Mouse (Mus musculus): ENCODE results near the gene Ripor1. TPM values are rescaled to one million over a fixed set of nuclear protein-coding genes. Genes with fewer than 3 reads are reported as not detected.

Ripor1 gene
- polyA plus RNA-seq, 1 experiment from 2014 or later: 19.1 TPM

DNA sequence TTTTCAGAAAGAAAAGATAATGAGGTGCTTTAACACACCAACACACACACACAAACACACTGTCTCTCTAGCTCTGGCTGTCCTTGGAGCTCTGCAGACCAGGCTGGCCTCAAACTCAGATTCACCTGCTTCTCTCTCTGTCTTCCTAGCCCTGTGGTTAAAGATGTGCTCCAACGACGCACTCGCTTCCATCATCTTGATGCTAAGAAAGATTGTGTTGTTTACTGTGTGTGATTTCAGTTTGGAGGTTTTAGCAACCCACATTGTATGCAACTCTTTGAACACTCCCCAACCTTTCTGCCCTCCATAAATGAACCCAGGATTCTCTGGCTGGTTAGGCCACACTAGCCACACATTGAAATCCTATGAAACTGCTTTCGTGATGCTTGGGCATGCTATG lies 33.5 kb downstream of the Ripor1 start:
- DNase-seq (ENCODE audit: low spot score) (no peak), ATAC-seq (replicated peaks; ENCODE audit: low FRiP score, low TSS enrichment, low read depth) (no peak)
- H3K9ac ChIP-seq (ENCODE audit: low read length): no peak overlapping the region
- 0 out of 2 replicates have a peak overlapping the region, but pooled peaks have one; percentile 98 for H3K27ac ChIP-seq (ENCODE audit: low read depth)
- peak overlapping the region; percentile 61 for H3K4me3 ChIP-seq (ENCODE audit: low read depth, low read length)
- H3K4me2 ChIP-seq (ENCODE audit: low read length): peak overlapping the region; percentile 73
- peaks cover 2% of the 10 kb centered on the region for H3K36me3 ChIP-seq (ENCODE audit: control insufficient read depth, insufficient read depth, low read length)
- H3K9me3 ChIP-seq (ENCODE audit: control insufficient read depth, low read length): no peaks in the 10 kb centered on the region
- H3K27me3 ChIP-seq (replicated peaks; ENCODE audit: control insufficient read depth, insufficient read depth, low read length): no peaks in the 10 kb centered on the region
- H3K4me1 ChIP-seq (replicated peaks; ENCODE audit: control insufficient read depth, insufficient read depth, low read length): peaks cover 31% of the 10 kb centered on the region
- 81% methylated on average over 4 of the region's 4 CpGs for WGBS

DNA sequence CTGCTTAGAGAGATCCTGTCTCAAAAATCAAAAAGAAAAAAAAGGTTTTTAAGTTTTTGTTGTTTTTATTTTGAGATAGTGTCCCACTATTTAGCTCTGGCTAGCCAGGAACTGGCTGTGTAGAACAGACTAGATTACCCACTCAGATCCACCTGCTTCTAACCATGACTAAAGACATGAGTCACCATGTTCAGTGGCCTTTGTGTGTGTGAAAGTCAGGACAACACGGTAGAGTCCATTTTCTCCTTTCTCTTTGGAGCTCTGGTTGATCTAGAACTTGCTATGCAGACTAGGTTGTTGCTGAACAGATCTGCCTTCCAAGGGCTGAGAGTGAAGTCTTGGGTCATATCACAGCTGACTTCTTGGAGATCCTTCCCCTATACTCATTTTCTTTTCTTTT lies 34.8 kb downstream of the Ripor1 start:
- Histone ChIP-seq H3K36me3 (ENCODE audit: control insufficient read depth, insufficient read depth, low read length) (peaks cover 14% of the 10 kb centered on the region), H3K27ac (ENCODE audit: low read depth) (no peak overlapping the region), H3K9ac (ENCODE audit: low read length) (no peak overlapping the region), H3K4me1 (replicated peaks; ENCODE audit: control insufficient read depth, insufficient read depth, low read length) (peaks cover 30% of the 10 kb centered on the region), H3K4me2 (ENCODE audit: low read length) (no peak overlapping the region), H3K9me3 (ENCODE audit: control insufficient read depth, low read length) (no peaks in the 10 kb centered on the region), H3K27me3 (replicated peaks; ENCODE audit: control insufficient read depth, insufficient read depth, low read length) (no peaks in the 10 kb centered on the region), H3K4me3 (ENCODE audit: low read depth, low read length) (no peak overlapping the region)
- WGBS: 79% methylated on average over 1 of the region's 1 CpGs
- DNase-seq (ENCODE audit: low spot score): no peak
- ATAC-seq (replicated peaks; ENCODE audit: low FRiP score, low TSS enrichment, low read depth): no peak

DNA sequence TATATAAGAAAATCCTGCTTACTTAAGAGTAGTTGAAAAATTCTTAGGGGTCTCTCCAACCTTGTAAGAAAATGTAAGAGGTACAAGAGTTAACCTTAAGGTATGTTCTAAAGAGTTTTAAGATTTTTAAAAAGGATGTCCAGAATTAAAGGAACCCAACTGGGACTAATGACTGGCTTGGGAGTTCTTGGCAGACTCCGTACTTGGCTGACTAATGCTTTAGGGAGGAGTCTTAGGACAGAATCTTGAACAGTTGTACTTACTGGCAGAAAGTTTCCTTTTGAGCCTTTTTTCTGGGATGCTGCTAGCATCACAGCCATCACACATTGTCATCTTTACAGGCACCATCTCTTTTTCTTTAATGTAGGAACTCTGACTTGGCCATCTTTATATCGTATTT lies 35.5 kb downstream of the Ripor1 start:
- no peaks in the 10 kb centered on the region for H3K9me3 ChIP-seq (ENCODE audit: control insufficient read depth, low read length)
- H3K27me3 ChIP-seq (replicated peaks; ENCODE audit: control insufficient read depth, insufficient read depth, low read length): no peaks in the 10 kb centered on the region
- no peak for ATAC-seq (replicated peaks; ENCODE audit: low FRiP score, low TSS enrichment, low read depth)
- 77% methylated on average over 2 of the region's 2 CpGs for WGBS
- peaks cover 23% of the 10 kb centered on the region for H3K4me1 ChIP-seq (replicated peaks; ENCODE audit: control insufficient read depth, insufficient read depth, low read length)
- no peak overlapping the region for H3K4me2 ChIP-seq (ENCODE audit: low read length)
- H3K9ac ChIP-seq (ENCODE audit: low read length): no peak overlapping the region
- DNase-seq (ENCODE audit: low spot score): no peak
- no peak overlapping the region for H3K27ac ChIP-seq (ENCODE audit: low read depth)
- H3K36me3 ChIP-seq (ENCODE audit: control insufficient read depth, insufficient read depth, low read length): peaks cover 21% of the 10 kb centered on the region
- no peak overlapping the region for H3K4me3 ChIP-seq (ENCODE audit: low read depth, low read length)

DNA sequence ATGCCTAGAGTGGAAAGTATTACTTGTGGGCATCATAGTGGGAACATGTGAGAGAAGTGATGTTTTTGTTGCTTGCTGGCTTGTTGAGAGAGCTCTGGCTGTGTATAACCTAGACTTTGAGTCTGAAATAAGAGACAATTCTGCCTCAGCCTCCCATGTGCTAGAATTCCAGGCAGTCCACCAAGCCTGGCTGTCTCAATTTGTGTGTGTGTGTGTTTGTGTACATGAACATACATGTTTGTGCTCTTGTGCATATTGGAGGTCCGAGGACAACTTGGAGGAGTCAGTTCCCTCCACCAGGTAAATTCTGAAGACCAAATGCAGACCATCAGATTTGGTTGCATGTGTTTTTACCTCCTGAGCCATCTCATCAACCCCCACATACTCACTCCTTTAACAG lies 40.1 kb downstream of the Ripor1 start:
- Histone ChIP-seq H3K9me3 (ENCODE audit: control insufficient read depth, low read length) (no peaks in the 10 kb centered on the region), H3K4me1 (replicated peaks; ENCODE audit: control insufficient read depth, insufficient read depth, low read length) (peaks cover 6% of the 10 kb centered on the region; the same call in 1 of the 2 replicates), H3K27ac (ENCODE audit: low read depth) (no peak overlapping the region), H3K4me3 (ENCODE audit: low read depth, low read length) (no peak overlapping the region), H3K36me3 (ENCODE audit: control insufficient read depth, insufficient read depth, low read length) (peaks cover 28% of the 10 kb centered on the region), H3K4me2 (ENCODE audit: low read length) (no peak overlapping the region), H3K9ac (ENCODE audit: low read length) (no peak overlapping the region), H3K27me3 (replicated peaks; ENCODE audit: control insufficient read depth, insufficient read depth, low read length) (no peaks in the 10 kb centered on the region)
- ATAC-seq (replicated peaks; ENCODE audit: low FRiP score, low TSS enrichment, low read depth) (no peak), DNase-seq (ENCODE audit: low spot score) (no peak)
- 97% methylated on average over 1 of the region's 1 CpGs for WGBS

DNA sequence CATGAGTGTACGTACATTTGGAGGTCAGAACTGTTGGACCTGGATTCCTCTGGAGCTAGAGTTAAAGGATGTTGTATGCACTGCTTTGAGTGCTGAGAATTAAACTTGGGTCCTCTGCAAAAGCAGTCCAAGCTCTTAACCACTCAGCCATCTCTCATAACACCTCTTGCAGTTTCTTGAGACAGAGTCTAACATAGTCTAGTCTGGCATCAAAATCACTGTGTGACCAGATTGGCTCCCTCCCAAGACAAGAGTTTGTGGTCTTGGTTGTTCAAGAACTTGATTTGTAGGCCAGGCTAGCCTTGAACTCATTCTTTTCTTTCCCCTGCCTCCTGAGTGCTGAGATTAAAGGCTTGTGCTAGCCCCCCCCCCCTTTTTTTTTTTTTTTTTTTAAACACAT lies 43.9 kb downstream of the Ripor1 start:
- no peak for DNase-seq (ENCODE audit: low spot score)
- Histone ChIP-seq H3K9ac (ENCODE audit: low read length) (no peak overlapping the region), H3K36me3 (ENCODE audit: control insufficient read depth, insufficient read depth, low read length) (peaks cover 49% of the 10 kb centered on the region), H3K4me1 (replicated peaks; ENCODE audit: control insufficient read depth, insufficient read depth, low read length) (no peaks in the 10 kb centered on the region; the same call in 1 of the 2 replicates), H3K9me3 (ENCODE audit: control insufficient read depth, low read length) (no peaks in the 10 kb centered on the region), H3K4me3 (ENCODE audit: low read depth, low read length) (no peak overlapping the region), H3K27me3 (replicated peaks; ENCODE audit: control insufficient read depth, insufficient read depth, low read length) (no peaks in the 10 kb centered on the region), H3K4me2 (ENCODE audit: low read length) (no peak overlapping the region), H3K27ac (ENCODE audit: low read depth) (no peak overlapping the region)
- ATAC-seq (replicated peaks; ENCODE audit: low FRiP score, low TSS enrichment, low read depth): no peak
- WGBS: 100% methylated on average over 1 of the region's 1 CpGs

DNA sequence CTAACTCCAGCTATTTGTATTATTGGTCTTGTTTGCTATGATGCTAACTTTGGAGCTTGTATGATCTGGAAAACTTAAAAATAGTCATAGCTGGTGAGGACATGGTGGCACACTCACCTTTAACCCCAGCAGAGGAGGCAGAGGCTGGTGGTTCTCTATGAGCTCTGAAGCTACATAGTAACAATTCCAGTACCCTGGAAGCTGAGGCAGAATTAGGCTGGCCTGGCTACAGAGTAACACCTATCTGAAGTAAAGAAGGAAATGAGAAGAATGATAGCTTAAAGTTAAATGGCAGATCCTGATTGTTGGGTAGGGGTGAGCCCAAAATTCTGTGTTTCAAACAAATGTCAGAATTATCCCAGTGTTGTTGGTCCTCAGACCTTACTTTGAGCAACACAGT lies 52.6 kb downstream of the Ripor1 start:
- ATAC-seq (replicated peaks; ENCODE audit: low FRiP score, low TSS enrichment, low read depth) (no peak), DNase-seq (ENCODE audit: low spot score) (no peak)
- H3K9me3 ChIP-seq (ENCODE audit: control insufficient read depth, low read length): no peaks in the 10 kb centered on the region
- no peak overlapping the region for H3K4me3 ChIP-seq (ENCODE audit: low read depth, low read length)
- no peaks in the 10 kb centered on the region for H3K27me3 ChIP-seq (replicated peaks; ENCODE audit: control insufficient read depth, insufficient read depth, low read length)
- H3K36me3 ChIP-seq (ENCODE audit: control insufficient read depth, insufficient read depth, low read length): peaks cover 34% of the 10 kb centered on the region
- no peak overlapping the region for H3K9ac ChIP-seq (ENCODE audit: low read length)
- H3K4me1 ChIP-seq (replicated peaks; ENCODE audit: control insufficient read depth, insufficient read depth, low read length): no peaks in the 10 kb centered on the region
- no peak overlapping the region for H3K4me2 ChIP-seq (ENCODE audit: low read length)
- H3K27ac ChIP-seq (ENCODE audit: low read depth): no peak overlapping the region

DNA sequence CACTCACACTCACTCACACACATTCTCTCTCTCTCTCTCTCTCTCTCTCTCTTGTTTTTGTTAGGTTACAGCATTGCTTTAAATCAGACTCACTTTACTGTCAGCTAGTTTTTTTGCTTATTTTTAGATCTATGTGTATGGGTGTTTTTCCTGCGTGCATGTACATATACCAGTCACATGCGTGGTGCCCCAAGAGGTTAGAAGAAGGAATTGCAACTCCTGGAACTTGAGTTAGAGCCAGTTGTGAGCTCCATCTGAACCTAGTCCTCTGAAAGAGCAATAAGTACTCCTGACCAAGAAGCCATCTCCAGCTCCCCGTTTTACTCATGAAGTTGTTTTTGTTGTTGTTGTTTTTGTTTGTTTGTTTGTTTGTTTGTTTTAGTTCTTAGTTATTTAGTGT lies 56.1 kb downstream of the Ripor1 start:
- no peak overlapping the region for H3K4me2 ChIP-seq (ENCODE audit: low read length)
- H3K4me3 ChIP-seq (ENCODE audit: low read depth, low read length): no peak overlapping the region
- H3K9ac ChIP-seq (ENCODE audit: low read length): no peak overlapping the region
- no peak overlapping the region for H3K27ac ChIP-seq (ENCODE audit: low read depth)
- H3K9me3 ChIP-seq (ENCODE audit: control insufficient read depth, low read length): no peaks in the 10 kb centered on the region
- no peak for ATAC-seq (replicated peaks; ENCODE audit: low FRiP score, low TSS enrichment, low read depth)
- DNase-seq (ENCODE audit: low spot score): no peak
- WGBS: 79% methylated on average over 3 of the region's 3 CpGs
- H3K36me3 ChIP-seq (ENCODE audit: control insufficient read depth, insufficient read depth, low read length): peaks cover 35% of the 10 kb centered on the region
- H3K27me3 ChIP-seq (replicated peaks; ENCODE audit: control insufficient read depth, insufficient read depth, low read length): no peaks in the 10 kb centered on the region
- no peaks in the 10 kb centered on the region for H3K4me1 ChIP-seq (replicated peaks; ENCODE audit: control insufficient read depth, insufficient read depth, low read length)

MicroRNA genes within 50 kb of the gene (microRNA counts, 519-probe panel; counts per million panel counts)
- microRNA mmu-miR-1966: 2,790 counts per million, percentile 31 among the panel's probes with 10 or more counts

Small RNA genes lying within 50 kb of the gene (microRNA-seq; reads per million reads assigned to microRNA genes)
- not detected for gene Mir1966

Other genes with a start within 250 kb of the Ripor1 start
- gene Plekhg4, start 232.0 kb upstream of the Ripor1 start, polyA plus RNA-seq (2014; fragmentation: Nextera tagmentation; extraction: Ambion mirVana): 0.19 and 0.27 TPM in 2 replicates
- 0.11 TPM in 1 of 2 replicates, not detected in the other for gene Kctd19, start 191.8 kb upstream of the Ripor1 start, polyA plus RNA-seq (2014; fragmentation: Nextera tagmentation; extraction: Ambion mirVana)
- gene Lrrc36, start 191.7 kb upstream of the Ripor1 start, polyA plus RNA-seq (2014; fragmentation: Nextera tagmentation; extraction: Ambion mirVana): 0.11 and 0.16 TPM in 2 replicates
- 36.2 and 39.8 TPM in 2 replicates for gene Tppp3, start 133.7 kb upstream of the Ripor1 start, polyA plus RNA-seq (2014; fragmentation: Nextera tagmentation; extraction: Ambion mirVana)
- 25.0 and 25.2 TPM in 2 replicates for gene Zdhhc1, start 108.4 kb upstream of the Ripor1 start, polyA plus RNA-seq (2014; fragmentation: Nextera tagmentation; extraction: Ambion mirVana)
- 3.1 and 3.8 TPM in 2 replicates for gene Hsd11b2, start 86.5 kb upstream of the Ripor1 start, polyA plus RNA-seq (2014; fragmentation: Nextera tagmentation; extraction: Ambion mirVana)
- 72.7 and 78.5 TPM in 2 replicates for gene Atp6v0d1, start 39.2 kb upstream of the Ripor1 start, polyA plus RNA-seq (2014; fragmentation: Nextera tagmentation; extraction: Ambion mirVana)
- gene Ctcf, start 31.3 kb downstream of the Ripor1 start, polyA plus RNA-seq (2014; fragmentation: Nextera tagmentation; extraction: Ambion mirVana): 93.3 and 95.1 TPM in 2 replicates
- gene Agrp, start 32.1 kb downstream of the Ripor1 start, polyA plus RNA-seq (2014; fragmentation: Nextera tagmentation; extraction: Ambion mirVana): 1.1 and 1.5 TPM in 2 replicates
- 1.0 and 1.1 TPM in 2 replicates for gene Carmil2, start 81.0 kb downstream of the Ripor1 start, polyA plus RNA-seq (2014; fragmentation: Nextera tagmentation; extraction: Ambion mirVana)
- gene Acd, start 95.8 kb downstream of the Ripor1 start, polyA plus RNA-seq (2014; fragmentation: Nextera tagmentation; extraction: Ambion mirVana): 56.9 and 61.8 TPM in 2 replicates
- gene Pard6a, start 95.9 kb downstream of the Ripor1 start, polyA plus RNA-seq (2014; fragmentation: Nextera tagmentation; extraction: Ambion mirVana): 16.0 and 17.5 TPM in 2 replicates
- not detected in 2 replicates for gene 4933405L10Rik, start 102.4 kb downstream of the Ripor1 start, polyA plus RNA-seq (2014; fragmentation: Nextera tagmentation; extraction: Ambion mirVana)
- gene Enkd1, start 103.0 kb downstream of the Ripor1 start, polyA plus RNA-seq (2014; fragmentation: Nextera tagmentation; extraction: Ambion mirVana): 22.6 and 23.2 TPM in 2 replicates
- gene Gfod2, start 153.4 kb downstream of the Ripor1 start, polyA plus RNA-seq (2014; fragmentation: Nextera tagmentation; extraction: Ambion mirVana): 11.3 and 11.8 TPM in 2 replicates
- gene Ranbp10, start 222.1 kb downstream of the Ripor1 start, polyA plus RNA-seq (2014; fragmentation: Nextera tagmentation; extraction: Ambion mirVana): 11.6 and 11.7 TPM in 2 replicates
- 0.11 TPM in 1 of 2 replicates, not detected in the other for gene Tsnaxip1, start 222.5 kb downstream of the Ripor1 start, polyA plus RNA-seq (2014; fragmentation: Nextera tagmentation; extraction: Ambion mirVana)
- gene Cenpt, start 248.0 kb downstream of the Ripor1 start, polyA plus RNA-seq (2014; fragmentation: Nextera tagmentation; extraction: Ambion mirVana): 39.2 and 40.1 TPM in 2 replicates
- 58.0 and 61.1 TPM in 2 replicates for gene Thap11, start 249.9 kb downstream of the Ripor1 start, polyA plus RNA-seq (2014; fragmentation: Nextera tagmentation; extraction: Ambion mirVana)